Comparison of ENCODE assay signal across 17 mouse cellular contexts in the genomic region with DNA sequence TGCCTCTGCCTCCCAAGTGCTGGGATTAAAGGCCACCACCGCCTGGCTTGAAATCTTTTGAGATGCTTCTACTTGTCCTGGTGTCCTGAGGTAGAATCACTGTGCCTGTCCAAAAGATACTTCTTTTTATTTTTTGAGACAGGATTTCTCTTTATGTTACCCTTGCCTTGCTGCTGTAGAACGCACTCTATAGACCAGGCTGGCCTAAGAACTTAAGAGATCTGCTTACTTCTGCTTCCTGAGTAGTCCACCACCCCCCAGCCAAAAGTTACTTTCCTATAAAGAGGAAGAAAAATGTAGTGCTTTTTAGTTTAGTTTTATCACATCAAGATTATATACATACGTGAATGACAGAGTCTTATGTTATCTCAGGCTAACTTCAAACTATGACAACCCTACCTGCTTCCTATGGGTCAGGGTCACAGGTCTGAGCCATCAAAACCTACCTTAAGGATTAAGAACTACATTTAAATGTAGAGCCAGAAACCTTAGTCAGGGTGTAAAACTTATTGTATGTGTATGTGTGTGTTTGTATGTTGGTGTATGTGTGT.
"Had no signal": no experiment of that assay in that cellular context is flagged by ENCODE, and none has a peak within 500 bp of the region (broad histone marks: within the 10 kb centered on the region; RNA-seq: fewer than 3 reads in every experiment).

No protein-coding gene starts in this region.

- H3K4me2 ChIP-seq: liver, embryonic 11.5 days; liver, embryonic 15.5 days; midbrain, embryonic 11.5 days; midbrain, embryonic 15.5 days; neural tube, embryonic 13.5 days had no signal

- H3K9ac ChIP-seq: liver, embryonic 15.5 days; midbrain, embryonic 15.5 days; neural tube, embryonic 13.5 days had no signal

- H3K4me1 ChIP-seq: limb, embryonic 10.5 days had no signal

- H3K36me3 ChIP-seq: midbrain, embryonic 15.5 days had no signal

- H3K27ac ChIP-seq: layer of hippocampus, adult 2 months; limb, embryonic 10.5 days; liver, embryonic 15.5 days; midbrain, embryonic 15.5 days; neural tube, embryonic 13.5 days had no signal

- DNase-seq: kidney, adult 18-20 months; kidney, postnatal 10 days; kidney, postnatal 4 days; lung, adult 2 months; lung, postnatal 36 days; right cerebral cortex, postnatal 25 days; thymus, adult 18-20 months; thymus, postnatal 25 days had no signal

- H3K27me3 ChIP-seq: liver, embryonic 15.5 days; megakaryocyte, embryonic 14.5 days; midbrain, embryonic 15.5 days; neural tube, embryonic 13.5 days had no signal

- ATAC-seq: lung, postnatal 0 days; midbrain, embryonic 15.5 days had no signal

- H3K9me3 ChIP-seq: limb, embryonic 10.5 days; liver, embryonic 15.5 days; megakaryocyte, embryonic 14.5 days; midbrain, embryonic 15.5 days; neural tube, embryonic 13.5 days had no signal

- H3K4me3 ChIP-seq: layer of hippocampus, adult 2 months; limb, embryonic 10.5 days; liver, embryonic 15.5 days; megakaryocyte, embryonic 14.5 days; midbrain, embryonic 15.5 days; neural tube, embryonic 13.5 days had no signal
